Mouse (Mus musculus): ENCODE results near the gene Lama2.

DNA sequence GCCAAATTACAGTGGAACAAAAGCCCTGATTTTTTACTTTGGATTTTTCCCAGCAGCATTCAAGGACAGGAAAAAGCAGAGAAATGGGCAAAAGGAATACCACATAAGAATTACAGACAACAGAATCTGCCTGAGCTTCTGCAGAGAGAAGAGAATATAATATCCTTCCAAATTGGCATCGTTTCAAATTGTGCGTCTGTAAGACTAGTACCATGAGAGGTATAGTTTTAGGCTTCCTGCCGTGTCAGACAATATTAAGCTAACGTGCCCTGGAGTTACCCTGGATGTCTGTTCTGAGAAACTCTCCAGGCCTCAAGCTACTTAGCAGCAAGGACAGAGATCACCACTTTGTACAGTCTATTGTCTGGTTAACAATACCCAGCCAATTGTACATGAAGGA, 384.8 kb downstream of the Lama2 start:
- no peak for TF ChIP-seq GATA1 (IDR thresholded peaks at IDR 0.05; ENCODE audit: low read length)
- no peak for TF ChIP-seq TAL1 (IDR thresholded peaks at IDR 0.05; ENCODE audit: low read length)
